12 mouse cellular contexts compared by ENCODE assay signal in the genomic region with DNA sequence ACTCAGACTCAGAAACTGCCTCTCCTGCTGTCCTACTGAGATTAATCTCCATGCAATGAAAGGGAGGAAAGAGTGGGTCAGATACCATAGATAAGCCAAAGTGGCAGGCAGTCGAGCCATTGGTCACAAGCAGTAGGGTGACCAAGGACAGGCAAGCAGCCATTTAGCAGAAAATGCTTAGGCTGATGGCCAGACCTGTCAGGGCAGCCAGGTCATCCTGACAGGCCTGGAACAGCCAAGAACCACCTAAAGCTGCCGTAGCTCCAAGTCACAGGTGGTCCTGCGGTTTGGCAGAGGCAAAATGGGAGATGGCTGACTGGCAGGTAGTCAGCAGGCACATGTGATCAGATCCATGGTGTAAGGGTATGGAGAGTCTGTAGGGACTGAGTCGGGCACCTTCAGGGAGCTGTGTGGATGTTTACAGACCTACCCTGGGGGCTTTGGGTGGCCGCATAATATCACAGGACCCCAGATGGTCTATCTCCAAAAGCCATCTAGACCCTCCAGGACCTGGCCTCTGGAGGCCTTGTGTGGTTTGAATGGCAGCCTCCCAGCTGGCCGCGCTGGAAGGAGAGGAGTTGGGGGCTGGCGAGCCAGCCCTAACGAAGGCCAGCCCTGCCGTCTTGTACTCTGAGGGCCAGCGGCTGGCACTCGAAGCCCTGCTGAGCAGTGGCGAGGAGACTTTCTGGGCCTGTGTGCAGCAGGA. TPM values are rescaled to one million over a fixed set of nuclear protein-coding genes. Genes with fewer than 3 reads are reported as not detected.
DNase-seq lines count a peak whose midpoint lies in the region; ATAC-seq and TF ChIP-seq lines count a peak whose summit lies in the region.
"Had no signal": no experiment of that assay in that cellular context is flagged by ENCODE, and none has a peak within 500 bp of the region (broad histone marks: within the 10 kb centered on the region; RNA-seq: fewer than 3 reads in every experiment).

No protein-coding gene starts in this region.

- no peak overlapping the region for H3K4me2 ChIP-seq in hindbrain, embryonic 14.5 days (replicated peaks)
- peak overlapping the region; percentile 18; the same call in 1 of the 2 replicates for H3K4me2 ChIP-seq in intestine, embryonic 14.5 days (ENCODE audit: low read length)

- H3K4me1 ChIP-seq in hindbrain, embryonic 10.5 days (replicated peaks): peaks cover 37% of the 10 kb centered on the region
- peaks cover 16% of the 10 kb centered on the region for H3K4me1 ChIP-seq in hindbrain, embryonic 14.5 days (replicated peaks; ENCODE audit: control insufficient read depth, insufficient read depth, low read length)
- peaks cover 8% of the 10 kb centered on the region for H3K4me1 ChIP-seq in testis, adult 2 months (ENCODE audit: control insufficient read depth, insufficient read depth, low read length)
- peaks cover 11% of the 10 kb centered on the region for H3K4me1 ChIP-seq in intestine, embryonic 14.5 days (replicated peaks; ENCODE audit: control insufficient read depth, insufficient read depth, low read length)

- no peak for DNase-seq in hindbrain, embryonic 10.5 days (ENCODE audit: low spot score)
- no peak for DNase-seq in hindbrain, embryonic 14.5 days (ENCODE audit: low spot score)
- DNase-seq in testis, postnatal 10 days (ENCODE audit: low spot score): no peak
- no peak for DNase-seq in intestine, embryonic 14.5 days (ENCODE audit: low spot score)
- no peak for DNase-seq in embryo, embryonic 9.5 days (ENCODE audit: extremely low spot score)
- DNase-seq in yolk sac, embryonic 10.5 days (ENCODE audit: low spot score): no peak
- DNase-seq: adrenal gland, postnatal 36 days; gastrocnemius, postnatal 14 days; right cerebral cortex, postnatal 25 days had no signal

- H3K27me3 ChIP-seq in hindbrain, embryonic 10.5 days (ENCODE audit: insufficient read depth, poor library complexity, severe bottlenecking): no peaks in the 10 kb centered on the region
- H3K27me3 ChIP-seq in hindbrain, embryonic 14.5 days (ENCODE audit: control insufficient read depth, insufficient read depth, low read length): no peaks in the 10 kb centered on the region
- no peaks in the 10 kb centered on the region for H3K27me3 ChIP-seq in testis, adult 2 months (ENCODE audit: control insufficient read depth, insufficient read depth, low read length)
- H3K27me3 ChIP-seq in intestine, embryonic 14.5 days (replicated peaks; ENCODE audit: control insufficient read depth, insufficient read depth, low read length): no peaks in the 10 kb centered on the region

- no peak for TF ChIP-seq POLR2A in testis, adult 2 months (IDR thresholded peaks at IDR 0.05; ENCODE audit: control insufficient read depth, low read depth, low read length)

- ATAC-seq in hindbrain, embryonic 14.5 days (ENCODE audit: low FRiP score): no peak
- no peak for ATAC-seq in intestine, embryonic 14.5 days (replicated peaks; ENCODE audit: low FRiP score, low TSS enrichment, low read depth)

- 74% methylated on average over 13 of the region's 13 CpGs for WGBS in hindbrain, embryonic 10.5 days
- WGBS in hindbrain, embryonic 14.5 days: 60% methylated on average over 13 of the region's 13 CpGs
- WGBS in intestine, embryonic 14.5 days: 68% methylated on average over 13 of the region's 13 CpGs

- H3K9ac ChIP-seq in hindbrain, embryonic 14.5 days: no peak overlapping the region
- H3K9ac ChIP-seq in intestine, embryonic 14.5 days (ENCODE audit: low read length): no peak overlapping the region

- 0 out of 2 replicates have a peak overlapping the region, but pooled peaks have one; percentile 9 for H3K27ac ChIP-seq in hindbrain, embryonic 10.5 days
- no peak overlapping the region for H3K27ac ChIP-seq in hindbrain, embryonic 14.5 days
- no peak overlapping the region for H3K27ac ChIP-seq in testis, adult 2 months (ENCODE audit: control insufficient read depth, insufficient read depth, low read depth, low read length)
- H3K27ac ChIP-seq in intestine, embryonic 14.5 days (ENCODE audit: low read depth): no peak overlapping the region

- no peaks in the 10 kb centered on the region for H3K9me3 ChIP-seq in hindbrain, embryonic 10.5 days
- H3K9me3 ChIP-seq in hindbrain, embryonic 14.5 days (ENCODE audit: control insufficient read depth, low read length): no peaks in the 10 kb centered on the region
- H3K9me3 ChIP-seq in intestine, embryonic 14.5 days (ENCODE audit: control insufficient read depth, low read length): no peaks in the 10 kb centered on the region

- no peak for TF ChIP-seq CTCF in testis, adult 2 months (IDR thresholded peaks at IDR 0.05; ENCODE audit: control insufficient read depth, insufficient read depth, insufficient replicate concordance, low read depth, low read length)

- H3K4me3 ChIP-seq in hindbrain, embryonic 10.5 days: no peak overlapping the region
- no peak overlapping the region for H3K4me3 ChIP-seq in hindbrain, embryonic 14.5 days (replicated peaks; ENCODE audit: low read length)
- peak overlapping the region; percentile 80 for H3K4me3 ChIP-seq in testis, adult 2 months (ENCODE audit: control insufficient read depth, low read depth, low read length)
- H3K4me3 ChIP-seq in intestine, embryonic 14.5 days (ENCODE audit: low read depth, low read length): no peak overlapping the region

- H3K36me3 ChIP-seq in hindbrain, embryonic 10.5 days: peaks cover 81% of the 10 kb centered on the region
- peaks cover 77% of the 10 kb centered on the region for H3K36me3 ChIP-seq in hindbrain, embryonic 14.5 days (replicated peaks; ENCODE audit: control insufficient read depth, insufficient read depth)
- H3K36me3 ChIP-seq in testis, adult 2 months (ENCODE audit: control insufficient read depth, insufficient read depth, low read length): no peaks in the 10 kb centered on the region
- H3K36me3 ChIP-seq in intestine, embryonic 14.5 days (ENCODE audit: control insufficient read depth, insufficient read depth, low read length): peaks cover 72% of the 10 kb centered on the region

RNA-seq across cellular contexts. Expression of a gene that starts 0.8 kb away (rescaled TPM):
- polyA plus RNA-seq in hindbrain, embryonic 10.5 days (2016; fragmentation: Nextera tagmentation; extraction: Ambion mirVana): 1.6 and 1.8 TPM in 2 replicates
- polyA plus RNA-seq in hindbrain, embryonic 14.5 days (2014; fragmentation: Nextera tagmentation; extraction: Ambion mirVana): 0.17 TPM in 1 of 2 replicates, not detected in the other
- polyA plus RNA-seq in testis, adult 2 months (2012; rRNA removed): 145 and 176 TPM in 2 replicates
- 4.1 and 5.8 TPM in 2 replicates for polyA plus RNA-seq in intestine, embryonic 14.5 days (2014; fragmentation: Nextera tagmentation; extraction: Ambion mirVana)

RNA-seq across cellular contexts. Expression of a gene that starts 3.8 kb away (rescaled TPM):
- not detected in 2 replicates for polyA plus RNA-seq in hindbrain, embryonic 10.5 days (2016; fragmentation: Nextera tagmentation; extraction: Ambion mirVana)
- polyA plus RNA-seq in hindbrain, embryonic 14.5 days (2014; fragmentation: Nextera tagmentation; extraction: Ambion mirVana): not detected in 2 replicates
- polyA plus RNA-seq in testis, adult 2 months (2012; rRNA removed): 589 and 614 TPM in 2 replicates
- 0.45 TPM in 1 of 2 replicates, not detected in the other for polyA plus RNA-seq in intestine, embryonic 14.5 days (2014; fragmentation: Nextera tagmentation; extraction: Ambion mirVana)
- polyA plus RNA-seq: embryonic facial prominence, embryonic 14.5 days; kidney, embryonic 16.5 days had no signal

RNA-seq across cellular contexts. Expression of a gene that starts 4.0 kb away (rescaled TPM):
- polyA plus RNA-seq in hindbrain, embryonic 10.5 days (2016; fragmentation: Nextera tagmentation; extraction: Ambion mirVana): 33.6 and 35.5 TPM in 2 replicates
- 16.7 and 20.0 TPM in 2 replicates for polyA plus RNA-seq in hindbrain, embryonic 14.5 days (2014; fragmentation: Nextera tagmentation; extraction: Ambion mirVana)
- 33.4 and 34.6 TPM in 2 replicates for polyA plus RNA-seq in testis, adult 2 months (2012; rRNA removed)
- 27.3 and 28.1 TPM in 2 replicates for polyA plus RNA-seq in intestine, embryonic 14.5 days (2014; fragmentation: Nextera tagmentation; extraction: Ambion mirVana)

RNA-seq across cellular contexts. Expression of a gene that starts 6.5 kb away (rescaled TPM):
- polyA plus RNA-seq in hindbrain, embryonic 10.5 days (2016; fragmentation: Nextera tagmentation; extraction: Ambion mirVana): 1,010 and 1,126 TPM in 2 replicates
- 578 and 674 TPM in 2 replicates for polyA plus RNA-seq in hindbrain, embryonic 14.5 days (2014; fragmentation: Nextera tagmentation; extraction: Ambion mirVana)
- polyA plus RNA-seq in testis, adult 2 months (2012; rRNA removed): 517 and 652 TPM in 2 replicates
- 1,434 and 1,450 TPM in 2 replicates for polyA plus RNA-seq in intestine, embryonic 14.5 days (2014; fragmentation: Nextera tagmentation; extraction: Ambion mirVana)

RNA-seq across cellular contexts. Expression of a gene that starts 16.9 kb away (rescaled TPM):
- polyA plus RNA-seq in hindbrain, embryonic 10.5 days (2016; fragmentation: Nextera tagmentation; extraction: Ambion mirVana): 3.0 and 3.4 TPM in 2 replicates
- polyA plus RNA-seq in hindbrain, embryonic 14.5 days (2014; fragmentation: Nextera tagmentation; extraction: Ambion mirVana): 3.5 and 3.9 TPM in 2 replicates
- 11.2 and 12.9 TPM in 2 replicates for polyA plus RNA-seq in testis, adult 2 months (2012; rRNA removed)
- polyA plus RNA-seq in intestine, embryonic 14.5 days (2014; fragmentation: Nextera tagmentation; extraction: Ambion mirVana): 3.7 and 4.0 TPM in 2 replicates

Comparison
In these comparisons a context has a peak if more than half of its experiments do, and no peak if none do; other contexts are left out.
1. RNA of a gene that starts 0.8 kb away (polyA plus RNA-seq): 145 to 176 TPM in testis, adult 2 months; 4.1 to 5.8 TPM in intestine, embryonic 14.5 days, 1.6 to 1.8 TPM in hindbrain, embryonic 10.5 days and 0.17 TPM in hindbrain, embryonic 14.5 days; every median in the first group is over 10 times any median in the second.
2. RNA of a gene that starts 3.8 kb away (polyA plus RNA-seq): 589 to 614 TPM in testis, adult 2 months; 0.45 TPM in intestine, embryonic 14.5 days, not detected in hindbrain, embryonic 10.5 days and not detected in hindbrain, embryonic 14.5 days; every median in the first group is over 100 times any median in the second.